Mouse (Mus musculus) kidney, adult 18-20 months (tissue): ENCODE measurements around the gene Tor3a.
A peak's percentile ranks its signal among the peaks of the same experiment; 100 is the strongest.

Source experiments
- DNase-seq: peaks from one replicate; pipeline ENCODE4 v3.0.0; 2021

Tor3a gene

GRCm38 (mm10) chr1:156674195-156675000 is at the start of gene Tor3a:
TSS of gene Tor3a (minus strand) at chr1:156674356.
- DNase-seq, result peak; percentile 84

- DNase-seq, result no peak
Measured at GRCm38 (mm10) chr1:156722089-156722488, 47.9 kb upstream of the Tor3a start.

- DNase-seq, result no peak
Measured at GRCm38 (mm10) chr1:156720046-156720445, 45.9 kb upstream of the Tor3a start.

GRCm38 (mm10) chr1:156718950-156719805 is 45.0 kb upstream of the Tor3a start, which contains the start of gene Fam20b:
TSS of gene Fam20b (minus strand) at chr1:156719086.
- DNase-seq, result peak; percentile 97

GRCm38 (mm10) chr1:156718286-156718949 is 44.3 kb upstream of the Tor3a start:
- peak; percentile 74 for DNase-seq

- DNase-seq, result peak; percentile 64
Measured at GRCm38 (mm10) chr1:156717751-156718285, 43.7 kb upstream of the Tor3a start.

- no peak for DNase-seq
Measured at GRCm38 (mm10) chr1:156716681-156717080, 42.5 kb upstream of the Tor3a start.

GRCm38 (mm10) chr1:156710472-156711098 is 36.4 kb upstream of the Tor3a start:
- no peak for DNase-seq

- no peak for DNase-seq
Measured at GRCm38 (mm10) chr1:156708672-156709071, 34.5 kb upstream of the Tor3a start.

- no peak for DNase-seq
Measured at GRCm38 (mm10) chr1:156705696-156706285, 31.6 kb upstream of the Tor3a start.

- DNase-seq, result no peak
Measured at GRCm38 (mm10) chr1:156703444-156703843, 29.3 kb upstream of the Tor3a start.

- no peak for DNase-seq
Measured at GRCm38 (mm10) chr1:156702151-156702550, 28.0 kb upstream of the Tor3a start.

GRCm38 (mm10) chr1:156686025-156686661 is 12.0 kb upstream of the Tor3a start:
- DNase-seq, result no peak

- no peak for DNase-seq
Measured at GRCm38 (mm10) chr1:156679599-156679998, 5.4 kb upstream of the Tor3a start.

- no peak for DNase-seq
Measured at GRCm38 (mm10) chr1:156677230-156677629, 3.1 kb upstream of the Tor3a start.

- DNase-seq, result no peak
Measured at GRCm38 (mm10) chr1:156676596-156676995, 2.4 kb upstream of the Tor3a start.

- DNase-seq, result peak; percentile 61
Measured at GRCm38 (mm10) chr1:156676171-156676570, 2.0 kb upstream of the Tor3a start.

- peak; percentile 56 for DNase-seq
Measured at GRCm38 (mm10) chr1:156673476-156674194, 521 bp downstream of the Tor3a start.

GRCm38 (mm10) chr1:156672720-156673475 is 1.3 kb downstream of the Tor3a start:
- no peak for DNase-seq

GRCm38 (mm10) chr1:156671921-156672320 is 2.2 kb downstream of the Tor3a start:
- DNase-seq, result no peak
